Mouse (Mus musculus) thymus, adult 2 months (tissue): Measurements from ENCODE around the gene Aldh6a1.

Experiments used
- CTCF ChIP-seq: fragments of 200-500 bp; IDR thresholded peaks from 2 replicates; pipeline ENCODE4 v1.5.1; 2012; ENCODE audit warnings: mild to moderate bottlenecking, control low read depth, low read length, moderate library complexity, borderline replicate concordance; ENCODE audit not compliant: control insufficient read depth, poor library complexity, insufficient read depth; ENCODE audit errors: extremely low read depth
- POLR2A ChIP-seq: fragments of 200-500 bp; IDR thresholded peaks from 2 replicates; pipeline ENCODE4 v1.6.1; 2012; ENCODE audit warnings: mild to moderate bottlenecking, low read length, control low read depth, moderate library complexity; ENCODE audit not compliant: control insufficient read depth, poor library complexity, insufficient read depth; ENCODE audit errors: extremely low read depth

DNA sequence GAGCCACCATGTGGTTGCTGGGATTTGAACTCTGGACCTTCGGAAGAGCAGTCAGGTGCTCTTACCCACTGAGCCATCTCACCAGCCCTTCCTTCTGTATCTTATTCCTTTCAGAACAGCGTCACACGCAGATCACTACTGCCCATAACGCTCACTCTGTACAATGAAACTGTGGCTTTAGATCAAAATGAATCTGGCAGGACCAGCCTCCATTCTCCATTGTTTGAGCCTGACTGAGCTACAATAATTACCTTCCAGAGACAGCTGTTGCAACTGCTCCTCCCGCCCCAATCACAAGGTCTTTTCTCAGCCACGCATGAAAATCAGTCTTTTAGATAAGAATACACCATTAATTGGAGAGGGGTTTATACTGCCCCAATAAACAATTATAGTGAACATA lies 46.3 kb downstream of the Aldh6a1 start:
- TF ChIP-seq CTCF (no peak), POLR2A (no peak)
